Mouse (Mus musculus) liver, embryonic 14.5 days (tissue): ENCODE measurements around the gene Kif5c. TPM values are rescaled to one million over a fixed set of nuclear protein-coding genes. Genes with fewer than 3 reads are reported as not detected.

Experiments
- ATAC-seq: fragments of 200-750 bp; cut with Nextera tagmentation; 2 replicates; pipeline ENCODE4 v1.8.0; 2017; ENCODE audit warnings: moderate number of reproducible peaks, mild to moderate bottlenecking, moderate library complexity; ENCODE audit not compliant: insufficient read depth
- DNase-seq, 3 experiments: peaks; one replicate each; pipeline ENCODE4 v3.0.0-alpha.2; 2012 to 2013; ENCODE audit warnings: low read depth in 3 of 3, low spot score in 3 of 3
- H3K27ac ChIP-seq: fragments of 300-500 bp; sonication (generic); 2 replicates; pipeline ENCODE4 v1.5.1; 2014; ENCODE audit warnings: moderate library complexity, mild to moderate bottlenecking, control low read depth, inconsistent platforms
- H3K27me3 ChIP-seq: fragments of 300-500 bp; sonication (generic); 2 replicates; pipeline ENCODE4 v1.6.1; 2014; ENCODE audit warnings: mild to moderate bottlenecking, low read length, moderate library complexity; ENCODE audit not compliant: control insufficient read depth, insufficient read depth
- H3K36me3 ChIP-seq: fragments of 300-500 bp; sonication (generic); replicated peaks from 2 replicates; pipeline ENCODE4 v1.6.1; 2014; ENCODE audit warnings: low read depth; ENCODE audit not compliant: control insufficient read depth, insufficient read depth
- H3K4me1 ChIP-seq, 2 experiments: fragments of 200-500 bp in 1 of 2; fragments of 300-500 bp in 1 of 2; sonication (generic) in 1 of 2; replicated peaks; 2 replicates each; pipeline ENCODE4 v1.6.1; 2012 to 2014; ENCODE audit warnings: antibody characterized with exemption in 1 of 2, inconsistent platforms in 1 of 2, low read length in 1 of 2; ENCODE audit not compliant: control insufficient read depth in 2 of 2, insufficient read depth in 2 of 2
- H3K4me2 ChIP-seq: fragments of 300-500 bp; sonication (generic); 2 replicates; pipeline ENCODE4 v1.6.1; 2014; ENCODE audit warnings: low read depth, mild to moderate bottlenecking, control low read depth, moderate library complexity
- H3K4me3 ChIP-seq, 2 experiments: fragments of 200-500 bp in 1 of 2; fragments of 300-500 bp in 1 of 2; sonication (generic) in 1 of 2; 2 replicates each; pipeline ENCODE4 v1.5.1; 2012 to 2014; ENCODE audit warnings: low read depth in 2 of 2, low read length in 2 of 2, mild to moderate bottlenecking in 2 of 2, control low read depth in 1 of 2, inconsistent platforms in 1 of 2, moderate library complexity in 1 of 2; ENCODE audit not compliant: insufficient read depth in 1 of 2
- H3K9ac ChIP-seq: fragments of 300-500 bp; sonication (generic); replicated peaks from 2 replicates; pipeline ENCODE4 v1.6.1; 2014; ENCODE audit warnings: mild to moderate bottlenecking, control low read depth, moderate library complexity
- H3K9me3 ChIP-seq: fragments of 300-500 bp; sonication (generic); 2 replicates; pipeline ENCODE4 v1.6.1; 2016; ENCODE audit warnings: low read length, mixed read lengths; ENCODE audit not compliant: control insufficient read depth
- CTCF ChIP-seq: IDR thresholded peaks from 2 replicates; pipeline ENCODE4 v1.5.1; 2016; ENCODE audit warnings: antibody characterized with exemption, low read depth, control low read depth
- EP300 ChIP-seq: IDR thresholded peaks from 2 replicates; pipeline ENCODE4 v1.6.1; 2016; ENCODE audit warnings: antibody characterized with exemption, low read depth
- WGBS: fragments of 180-500 bp; shearing (Covaris S2); extraction: QIAGEN DNeasy Blood & Tissue Kit; methylation state at CpG from one replicate; pipeline ENCODE4 v1.1.7; 2014; ENCODE audit not compliant: insufficient replicate concordance; 5-methylcytosine and 5-hydroxymethylcytosine counted together
- polyA plus RNA-seq, 2 experiments: library from polyadenylated mRNA; depleted of rRNA in 1 of 2; stranded (reverse) in 1 of 2; unstranded in 1 of 2; fragments of >200 nt; fragmentation: Nextera tagmentation in 1 of 2; extraction: Ambion mirVana in 1 of 2; gene quantifications; 2 replicates each; pipeline versions ENCODE4 v1.2.1 to v1.2.3; 2012 to 2014

Kif5c gene
- polyA plus RNA-seq, 2 experiments: 0.10 to 0.17 TPM

GRCm38 (mm10) chr2:49600021-49600681, 18.9 kb upstream of the Kif5c start:
- no peaks in the 10 kb centered on the region for H3K4me1 ChIP-seq
- H3K9ac ChIP-seq: no peak overlapping the region
- no peak overlapping the region for H3K4me3 ChIP-seq
- DNase-seq: no peak
- no peak overlapping the region for H3K4me2 ChIP-seq
- H3K9me3 ChIP-seq: no peaks in the 10 kb centered on the region
- no peak overlapping the region for H3K27ac ChIP-seq
- no peak for ATAC-seq
- whole genome bisulfite sequencing: 56% methylated on average over 7 of the region's 7 CpGs
- no peaks in the 10 kb centered on the region for H3K27me3 ChIP-seq
- no peaks in the 10 kb centered on the region for H3K36me3 ChIP-seq
- no peak for TF ChIP-seq EP300

DNA sequence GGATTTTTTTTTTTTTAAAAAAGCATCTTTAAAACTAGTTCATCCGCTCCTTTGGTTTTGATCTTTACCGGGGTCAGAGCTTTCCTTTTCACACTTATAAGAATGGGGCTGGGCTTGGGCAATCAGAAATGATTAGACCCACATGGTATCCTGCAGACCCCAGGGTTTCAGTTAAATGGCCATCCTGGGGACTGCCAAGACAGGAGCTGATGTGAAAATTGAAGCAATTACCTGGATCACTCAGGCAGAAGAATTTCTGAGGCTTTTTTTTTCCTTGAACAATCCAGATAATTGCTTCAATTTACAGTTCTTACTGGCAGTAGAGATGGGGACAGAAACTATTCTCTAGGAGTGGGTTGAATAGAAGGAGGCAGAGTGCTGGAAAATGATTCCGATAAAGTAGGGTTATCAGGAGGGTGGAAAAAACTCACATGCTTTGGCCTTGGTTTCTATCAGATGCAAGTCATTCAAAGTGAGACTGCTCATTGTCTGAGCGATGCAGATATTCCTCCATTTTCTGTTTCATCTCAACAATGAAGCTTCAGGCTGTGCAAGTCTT, 16.2 kb upstream of the Kif5c start:
- 70% methylated on average over 4 of the region's 4 CpGs for WGBS
- Histone ChIP-seq H3K4me3 (no peak overlapping the region), H3K9me3 (no peaks in the 10 kb centered on the region), H3K9ac (no peak overlapping the region), H3K36me3 (no peaks in the 10 kb centered on the region), H3K4me2 (no peak overlapping the region), H3K4me1 (no peaks in the 10 kb centered on the region), H3K27me3 (no peaks in the 10 kb centered on the region), H3K27ac (no peak overlapping the region)
- TF ChIP-seq CTCF (no peak), EP300 (no peak)
- ATAC-seq: no peak
- no peak for DNase-seq

DNA sequence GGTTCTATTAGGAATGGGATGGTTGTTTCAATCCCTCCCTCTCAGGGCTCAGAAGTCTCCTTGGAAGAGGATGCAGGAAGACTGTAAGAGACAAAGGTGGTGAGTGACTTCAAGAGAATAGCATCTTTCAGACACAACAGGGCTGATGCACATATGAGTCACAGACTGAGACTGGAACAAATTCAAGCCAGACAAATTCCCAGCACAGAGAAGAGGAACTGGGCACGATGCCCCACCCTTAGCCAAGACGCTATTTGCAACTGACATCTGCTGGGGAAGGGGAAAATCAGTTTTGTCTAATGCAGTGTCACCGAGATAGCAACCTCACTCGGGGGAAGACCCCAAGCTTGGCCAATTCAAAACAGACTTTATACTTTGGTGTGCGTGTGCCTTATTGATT, 9.5 kb upstream of the Kif5c start:
- H3K36me3 ChIP-seq: no peaks in the 10 kb centered on the region
- no peak for ATAC-seq
- H3K9me3 ChIP-seq: no peaks in the 10 kb centered on the region

DNA sequence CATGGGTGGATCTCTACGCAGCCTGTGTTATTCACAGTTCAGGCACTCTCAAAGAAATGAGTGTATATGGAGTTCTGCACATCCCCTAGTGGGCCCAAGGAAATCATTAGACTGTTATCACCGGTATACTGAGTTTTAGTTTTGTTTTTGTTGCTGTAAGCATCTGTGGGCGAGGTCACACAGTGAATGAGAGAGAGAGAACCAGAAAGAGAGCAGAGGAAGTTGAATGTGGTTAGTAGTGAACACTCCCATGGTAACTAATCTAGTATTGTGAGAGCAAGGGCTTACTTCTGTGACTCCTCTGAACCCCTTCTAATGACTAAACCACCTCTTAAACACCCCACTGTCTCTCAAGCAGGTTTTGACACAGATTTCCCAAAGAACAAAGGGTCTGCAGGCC, 2.3 kb upstream of the Kif5c start:
- ATAC-seq: no peak
- Histone ChIP-seq H3K27ac (no peak overlapping the region), H3K27me3 (peaks cover 28% of the 10 kb centered on the region), H3K9ac (no peak overlapping the region), H3K36me3 (no peaks in the 10 kb centered on the region), H3K9me3 (no peaks in the 10 kb centered on the region), H3K4me1 (no peaks in the 10 kb centered on the region), H3K4me3 (no peak overlapping the region), H3K4me2 (no peak overlapping the region)
- WGBS: 51% methylated on average over 3 of the region's 3 CpGs
- no peak for TF ChIP-seq EP300
- TF ChIP-seq CTCF: no peak
- DNase-seq: no peak

More for the DNA sequence above, 9.5 kb upstream of the Kif5c start:
- H3K4me2 ChIP-seq: no peak overlapping the region
- WGBS: 43% methylated on average over 5 of the region's 5 CpGs
- no peaks in the 10 kb centered on the region for H3K27me3 ChIP-seq
- no peaks in the 10 kb centered on the region for H3K4me1 ChIP-seq
- TF ChIP-seq CTCF (no peak), EP300 (no peak)
- DNase-seq: no peak
- no peak overlapping the region for H3K27ac ChIP-seq
- H3K4me3 ChIP-seq: no peak overlapping the region
- H3K9ac ChIP-seq: no peak overlapping the region

DNA sequence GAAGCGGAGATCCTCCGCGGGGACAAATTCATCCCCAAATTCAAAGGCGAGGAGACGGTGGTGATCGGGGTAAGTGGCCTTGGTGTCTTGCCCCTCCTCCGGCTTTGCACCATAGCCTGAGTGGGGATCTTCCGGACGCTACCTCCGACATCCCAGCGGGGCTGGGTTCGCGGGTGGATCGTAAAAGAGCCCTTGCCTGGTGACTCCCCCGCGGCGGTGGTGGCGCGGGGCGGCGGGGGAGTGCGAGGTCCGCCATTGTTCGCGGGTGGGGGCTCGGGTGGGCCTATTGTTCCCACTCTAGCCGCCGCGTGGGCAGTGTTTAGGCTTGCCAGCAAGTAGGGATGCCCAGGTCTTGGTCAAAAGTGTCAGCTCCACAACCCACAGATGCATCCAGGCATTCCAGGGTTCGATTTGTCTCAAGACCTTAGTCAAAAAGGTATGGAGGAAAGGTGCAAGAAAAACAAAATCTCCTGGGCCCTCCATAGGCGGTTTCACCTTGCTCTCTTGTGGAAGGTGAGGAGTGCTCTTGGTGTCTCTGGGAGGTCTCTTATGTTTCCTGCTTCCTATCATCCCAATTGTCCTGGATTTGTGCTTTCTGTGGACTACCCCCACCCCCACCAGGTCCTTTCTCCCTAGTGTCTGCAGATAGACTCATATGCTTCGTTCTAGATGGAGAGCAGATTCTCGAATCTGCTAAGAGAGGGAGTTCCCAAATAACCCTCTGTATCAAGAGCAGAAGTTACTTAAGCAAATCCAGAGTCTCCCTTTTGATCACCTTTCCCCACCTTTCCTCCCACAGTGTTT, 823 bp downstream of the Kif5c start:
- peaks cover 28% of the 10 kb centered on the region for H3K27me3 ChIP-seq
- WGBS: 2% methylated on average over 33 of the region's 33 CpGs
- no peak overlapping the region for H3K27ac ChIP-seq
- H3K4me1 ChIP-seq: no peaks in the 10 kb centered on the region
- ATAC-seq (no peak), DNase-seq (no peak)
- peak overlapping the region; percentile 50 for H3K4me2 ChIP-seq
- H3K9ac ChIP-seq: no peak overlapping the region
- TF ChIP-seq CTCF (no peak), EP300 (no peak)
- no peaks in the 10 kb centered on the region for H3K36me3 ChIP-seq
- peak overlapping the region; percentile 10 to 37; a peak in 2 of 4 replicates for H3K4me3 ChIP-seq
- H3K9me3 ChIP-seq: no peaks in the 10 kb centered on the region
